Mouse (Mus musculus): ENCODE data around the gene Cst7. TPM values are rescaled to one million over a fixed set of nuclear protein-coding genes. Genes with fewer than 3 reads are reported as not detected.

The Cst7 gene
- polyA plus RNA-seq, 1 experiment from 2014 or later: 2.1 TPM

GRCm38 (mm10) chr2:150579628-150580027 lies 9.4 kb downstream of the Cst7 start:
- Histone ChIP-seq H3K9me3 (replicated peaks; ENCODE audit: control insufficient read depth, low read length) (no peaks in the 10 kb centered on the region), H3K36me3 (ENCODE audit: control insufficient read depth, insufficient read depth) (peaks cover 13% of the 10 kb centered on the region), H3K9ac (ENCODE audit: low read length) (no peak overlapping the region), H3K4me3 (ENCODE audit: low read length) (no peak overlapping the region), H3K27me3 (ENCODE audit: control insufficient read depth, insufficient read depth, low read length) (no peaks in the 10 kb centered on the region), H3K4me1 (ENCODE audit: control insufficient read depth, insufficient read depth, low read length) (no peaks in the 10 kb centered on the region), H3K4me2 (ENCODE audit: low read depth, low read length) (no peak overlapping the region), H3K27ac (ENCODE audit: low read length) (no peak overlapping the region)
- WGBS: 64% methylated on average over 1 of the region's 1 CpGs
- no peak for ATAC-seq (replicated peaks; ENCODE audit: extremely low read depth, insufficient read depth, low FRiP score)

- H3K4me3 ChIP-seq (ENCODE audit: low read length): no peak overlapping the region
- H3K27ac ChIP-seq (ENCODE audit: low read length): no peak overlapping the region
- no peak overlapping the region for H3K4me2 ChIP-seq (ENCODE audit: low read depth, low read length)
- WGBS: 82% methylated on average over 11 of the region's 11 CpGs
- H3K9me3 ChIP-seq (replicated peaks; ENCODE audit: control insufficient read depth, low read length): no peaks in the 10 kb centered on the region
- no peaks in the 10 kb centered on the region for H3K4me1 ChIP-seq (ENCODE audit: control insufficient read depth, insufficient read depth, low read length)
- ATAC-seq (replicated peaks; ENCODE audit: extremely low read depth, insufficient read depth, low FRiP score): no peak
- H3K9ac ChIP-seq (ENCODE audit: low read length): no peak overlapping the region
- H3K36me3 ChIP-seq (ENCODE audit: control insufficient read depth, insufficient read depth): peaks cover 40% of the 10 kb centered on the region
- H3K27me3 ChIP-seq (ENCODE audit: control insufficient read depth, insufficient read depth, low read length): no peaks in the 10 kb centered on the region
Measured at GRCm38 (mm10) chr2:150589076-150589475, 18.9 kb downstream of the Cst7 start.

- ATAC-seq (replicated peaks; ENCODE audit: extremely low read depth, insufficient read depth, low FRiP score): no peak
- H3K9ac ChIP-seq (ENCODE audit: low read length): no peak overlapping the region
- WGBS: 67% methylated on average over 3 of the region's 3 CpGs
Measured at GRCm38 (mm10) chr2:150595411-150596190, 25.4 kb downstream of the Cst7 start.

GRCm38 (mm10) chr2:150600263-150600662 lies 30.0 kb downstream of the Cst7 start:
- Histone ChIP-seq H3K9ac (ENCODE audit: low read length) (no peak overlapping the region), H3K36me3 (ENCODE audit: control insufficient read depth, insufficient read depth) (peaks cover 3% of the 10 kb centered on the region; the same call in 1 of the 2 replicates), H3K4me1 (ENCODE audit: control insufficient read depth, insufficient read depth, low read length) (peaks cover 3% of the 10 kb centered on the region; the same call in 1 of the 2 replicates), H3K27me3 (ENCODE audit: control insufficient read depth, insufficient read depth, low read length) (no peaks in the 10 kb centered on the region), H3K4me3 (ENCODE audit: low read length) (no peak overlapping the region), H3K4me2 (ENCODE audit: low read depth, low read length) (no peak overlapping the region), H3K27ac (ENCODE audit: low read length) (0 out of 2 replicates have a peak overlapping the region, but pooled peaks have one; percentile 16), H3K9me3 (replicated peaks; ENCODE audit: control insufficient read depth, low read length) (no peaks in the 10 kb centered on the region)
- 67% methylated on average over 2 of the region's 2 CpGs for WGBS
- no peak for ATAC-seq (replicated peaks; ENCODE audit: extremely low read depth, insufficient read depth, low FRiP score)

More at GRCm38 (mm10) chr2:150595411-150596190, 25.4 kb downstream of the Cst7 start:
- H3K4me1 ChIP-seq (ENCODE audit: control insufficient read depth, insufficient read depth, low read length): no peaks in the 10 kb centered on the region
- H3K4me2 ChIP-seq (ENCODE audit: low read depth, low read length): no peak overlapping the region
- H3K27me3 ChIP-seq (ENCODE audit: control insufficient read depth, insufficient read depth, low read length): no peaks in the 10 kb centered on the region
- H3K4me3 ChIP-seq (ENCODE audit: low read length): no peak overlapping the region
- H3K36me3 ChIP-seq (ENCODE audit: control insufficient read depth, insufficient read depth): peaks cover 17% of the 10 kb centered on the region
- H3K9me3 ChIP-seq (replicated peaks; ENCODE audit: control insufficient read depth, low read length): no peaks in the 10 kb centered on the region
- H3K27ac ChIP-seq (ENCODE audit: low read length): no peak overlapping the region

GRCm38 (mm10) chr2:150602166-150602565 lies 32.0 kb downstream of the Cst7 start:
- Histone ChIP-seq H3K4me2 (ENCODE audit: low read depth, low read length) (no peak overlapping the region), H3K4me3 (ENCODE audit: low read length) (no peak overlapping the region), H3K9me3 (replicated peaks; ENCODE audit: control insufficient read depth, low read length) (no peaks in the 10 kb centered on the region), H3K4me1 (ENCODE audit: control insufficient read depth, insufficient read depth, low read length) (peaks cover 4% of the 10 kb centered on the region), H3K27me3 (ENCODE audit: control insufficient read depth, insufficient read depth, low read length) (no peaks in the 10 kb centered on the region), H3K36me3 (ENCODE audit: control insufficient read depth, insufficient read depth) (no peaks in the 10 kb centered on the region), H3K27ac (ENCODE audit: low read length) (no peak overlapping the region; the same call in 1 of the 2 replicates), H3K9ac (ENCODE audit: low read length) (no peak overlapping the region)
- 79% methylated on average over 2 of the region's 2 CpGs for WGBS
- no peak for ATAC-seq (replicated peaks; ENCODE audit: extremely low read depth, insufficient read depth, low FRiP score)

- peaks cover 9% of the 10 kb centered on the region for H3K4me1 ChIP-seq (ENCODE audit: control insufficient read depth, insufficient read depth, low read length)
- no peak for ATAC-seq (replicated peaks; ENCODE audit: extremely low read depth, insufficient read depth, low FRiP score)
- H3K4me3 ChIP-seq (ENCODE audit: low read length): no peak overlapping the region
- no peak overlapping the region for H3K4me2 ChIP-seq (ENCODE audit: low read depth, low read length)
- no peaks in the 10 kb centered on the region for H3K9me3 ChIP-seq (replicated peaks; ENCODE audit: control insufficient read depth, low read length)
- H3K27ac ChIP-seq (ENCODE audit: low read length): no peak overlapping the region
- no peaks in the 10 kb centered on the region for H3K36me3 ChIP-seq (ENCODE audit: control insufficient read depth, insufficient read depth)
- no peaks in the 10 kb centered on the region for H3K27me3 ChIP-seq (ENCODE audit: control insufficient read depth, insufficient read depth, low read length)
- no peak overlapping the region for H3K9ac ChIP-seq (ENCODE audit: low read length)
- WGBS: 74% methylated on average over 2 of the region's 2 CpGs
Measured at GRCm38 (mm10) chr2:150604802-150605201, 34.6 kb downstream of the Cst7 start.

GRCm38 (mm10) chr2:150607086-150607485 lies 36.9 kb downstream of the Cst7 start:
- WGBS: 45% methylated on average over 1 of the region's 1 CpGs
- H3K9ac ChIP-seq (ENCODE audit: low read length): no peak overlapping the region
- H3K4me3 ChIP-seq (ENCODE audit: low read length): no peak overlapping the region
- H3K36me3 ChIP-seq (ENCODE audit: control insufficient read depth, insufficient read depth): no peaks in the 10 kb centered on the region
- peak overlapping the region; percentile 93; the same call in 1 of the 2 replicates for H3K4me2 ChIP-seq (ENCODE audit: low read depth, low read length)
- ATAC-seq (replicated peaks; ENCODE audit: extremely low read depth, insufficient read depth, low FRiP score): no peak
- H3K9me3 ChIP-seq (replicated peaks; ENCODE audit: control insufficient read depth, low read length): no peaks in the 10 kb centered on the region
- no peaks in the 10 kb centered on the region for H3K27me3 ChIP-seq (ENCODE audit: control insufficient read depth, insufficient read depth, low read length)
- no peak overlapping the region for H3K27ac ChIP-seq (ENCODE audit: low read length)
- H3K4me1 ChIP-seq (ENCODE audit: control insufficient read depth, insufficient read depth, low read length): peaks cover 7% of the 10 kb centered on the region

- H3K4me2 ChIP-seq (ENCODE audit: low read depth, low read length): peak within 1 kb of the TSS; percentile 93
- H3K4me1 ChIP-seq (ENCODE audit: control insufficient read depth, insufficient read depth, low read length): peaks cover 7% of the 10 kb centered on the region; the same call in 1 of the 2 replicates
- H3K27ac ChIP-seq (ENCODE audit: low read length): peak within 1 kb of the TSS; percentile 58
- no peaks in the 10 kb centered on the region for H3K27me3 ChIP-seq (ENCODE audit: control insufficient read depth, insufficient read depth, low read length)
- peak within 1 kb of the TSS; percentile 68 for H3K4me3 ChIP-seq (ENCODE audit: low read length)
- under 1% methylated on average over 42 of the region's 42 CpGs for WGBS
- peak within 1 kb of the TSS; percentile 87 for H3K9ac ChIP-seq (ENCODE audit: low read length)
- H3K36me3 ChIP-seq (ENCODE audit: control insufficient read depth, insufficient read depth): no peaks in the 10 kb centered on the region
- peak; percentile 98 for ATAC-seq (replicated peaks; ENCODE audit: extremely low read depth, insufficient read depth, low FRiP score)
- H3K9me3 ChIP-seq (replicated peaks; ENCODE audit: control insufficient read depth, low read length): no peaks in the 10 kb centered on the region
Measured at GRCm38 (mm10) chr2:150608087-150608799, 38.0 kb downstream of the Cst7 start, which contains the start of gene Apmap. Gene Apmap (minus strand): TSS chr2:150608567.

Data from heart, embryonic 16.5 days (tissue).